Mouse (Mus musculus): ENCODE results near the gene Filip1l. TPM values are rescaled to one million over a fixed set of nuclear protein-coding genes. Genes with fewer than 3 reads are reported as not detected.

Gene Filip1l
- polyA plus RNA-seq, 1 experiment from 2014 or later = 1.8 TPM

- Histone ChIP-seq H3K27ac (ENCODE audit: low read depth, low read length) (no peak overlapping the region), H3K4me3 (ENCODE audit: low read depth, low read length) (no peak overlapping the region)
- ATAC-seq (ENCODE audit: low read depth) = no peak
Measured at GRCm38 (mm10) chr16:57346258-57346657, 6.6 kb upstream of the Filip1l start.

GRCm38 (mm10) chr16:57349039-57349438 lies 3.9 kb upstream of the Filip1l start:
- no peak for ATAC-seq (ENCODE audit: low read depth)
- no peak overlapping the region for H3K4me3 ChIP-seq (ENCODE audit: low read depth, low read length)
- H3K9me3 ChIP-seq (ENCODE audit: control insufficient read depth, low read length) = no peaks in the 10 kb centered on the region
- no peaks in the 10 kb centered on the region for H3K4me1 ChIP-seq (ENCODE audit: control insufficient read depth, insufficient read depth, low read length)
- H3K36me3 ChIP-seq (ENCODE audit: control insufficient read depth, insufficient read depth, low read length) = no peaks in the 10 kb centered on the region
- 83% methylated on average over 3 of the region's 3 CpGs for WGBS
- no peak overlapping the region for H3K9ac ChIP-seq (replicated peaks; ENCODE audit: low read depth, low read length)
- no peak overlapping the region for H3K4me2 ChIP-seq (ENCODE audit: low read depth, low read length)
- H3K27me3 ChIP-seq (ENCODE audit: control insufficient read depth, insufficient read depth, low read length) = no peaks in the 10 kb centered on the region
- no peak overlapping the region for H3K27ac ChIP-seq (ENCODE audit: low read depth, low read length)

More at GRCm38 (mm10) chr16:57346258-57346657, 6.6 kb upstream of the Filip1l start:
- Histone ChIP-seq H3K36me3 (ENCODE audit: control insufficient read depth, insufficient read depth, low read length) (no peaks in the 10 kb centered on the region), H3K4me1 (ENCODE audit: control insufficient read depth, insufficient read depth, low read length) (no peaks in the 10 kb centered on the region), H3K9me3 (ENCODE audit: control insufficient read depth, low read length) (no peaks in the 10 kb centered on the region), H3K9ac (replicated peaks; ENCODE audit: low read depth, low read length) (no peak overlapping the region), H3K27me3 (ENCODE audit: control insufficient read depth, insufficient read depth, low read length) (no peaks in the 10 kb centered on the region), H3K4me2 (ENCODE audit: low read depth, low read length) (no peak overlapping the region)
- WGBS = 62% methylated on average over 3 of the region's 3 CpGs

- no peak for ATAC-seq (ENCODE audit: low read depth)
- Histone ChIP-seq H3K4me3 (ENCODE audit: low read depth, low read length) (no peak overlapping the region), H3K9me3 (ENCODE audit: control insufficient read depth, low read length) (no peaks in the 10 kb centered on the region), H3K36me3 (ENCODE audit: control insufficient read depth, insufficient read depth, low read length) (no peaks in the 10 kb centered on the region), H3K27me3 (ENCODE audit: control insufficient read depth, insufficient read depth, low read length) (no peaks in the 10 kb centered on the region), H3K27ac (ENCODE audit: low read depth, low read length) (no peak overlapping the region), H3K4me1 (ENCODE audit: control insufficient read depth, insufficient read depth, low read length) (no peaks in the 10 kb centered on the region), H3K9ac (replicated peaks; ENCODE audit: low read depth, low read length) (no peak overlapping the region), H3K4me2 (ENCODE audit: low read depth, low read length) (no peak overlapping the region)
- 68% methylated on average over 3 of the region's 3 CpGs for WGBS
Measured at GRCm38 (mm10) chr16:57349689-57350088, 3.2 kb upstream of the Filip1l start.

- no peak for ATAC-seq (ENCODE audit: low read depth)
- Histone ChIP-seq H3K4me2 (ENCODE audit: low read depth, low read length) (no peak overlapping the region), H3K9ac (replicated peaks; ENCODE audit: low read depth, low read length) (no peak overlapping the region), H3K4me1 (ENCODE audit: control insufficient read depth, insufficient read depth, low read length) (no peaks in the 10 kb centered on the region), H3K4me3 (ENCODE audit: low read depth, low read length) (no peak overlapping the region), H3K36me3 (ENCODE audit: control insufficient read depth, insufficient read depth, low read length) (no peaks in the 10 kb centered on the region), H3K27me3 (ENCODE audit: control insufficient read depth, insufficient read depth, low read length) (no peaks in the 10 kb centered on the region), H3K27ac (ENCODE audit: low read depth, low read length) (no peak overlapping the region), H3K9me3 (ENCODE audit: control insufficient read depth, low read length) (no peaks in the 10 kb centered on the region)
- WGBS = 83% methylated on average over 11 of the region's 11 CpGs
Measured at GRCm38 (mm10) chr16:57353166-57353721, 351 bp downstream of the Filip1l start.

- H3K4me2 ChIP-seq (ENCODE audit: low read depth, low read length) = no peak overlapping the region
- ATAC-seq (ENCODE audit: low read depth) = no peak
- no peaks in the 10 kb centered on the region for H3K9me3 ChIP-seq (ENCODE audit: control insufficient read depth, low read length)
- no peak overlapping the region for H3K9ac ChIP-seq (replicated peaks; ENCODE audit: low read depth, low read length)
- no peak overlapping the region for H3K27ac ChIP-seq (ENCODE audit: low read depth, low read length)
- no peak overlapping the region for H3K4me3 ChIP-seq (ENCODE audit: low read depth, low read length)
- H3K36me3 ChIP-seq (ENCODE audit: control insufficient read depth, insufficient read depth, low read length) = no peaks in the 10 kb centered on the region
- 72% methylated on average over 6 of the region's 6 CpGs for WGBS
- no peaks in the 10 kb centered on the region for H3K4me1 ChIP-seq (ENCODE audit: control insufficient read depth, insufficient read depth, low read length)
- H3K27me3 ChIP-seq (ENCODE audit: control insufficient read depth, insufficient read depth, low read length) = no peaks in the 10 kb centered on the region
Measured at GRCm38 (mm10) chr16:57353932-57354331, 1.0 kb downstream of the Filip1l start.

GRCm38 (mm10) chr16:57356454-57356853 lies 3.6 kb downstream of the Filip1l start:
- ATAC-seq (ENCODE audit: low read depth) = no peak
- Histone ChIP-seq H3K4me3 (ENCODE audit: low read depth, low read length) (no peak overlapping the region), H3K27ac (ENCODE audit: low read depth, low read length) (no peak overlapping the region), H3K9me3 (ENCODE audit: control insufficient read depth, low read length) (no peaks in the 10 kb centered on the region), H3K9ac (replicated peaks; ENCODE audit: low read depth, low read length) (no peak overlapping the region), H3K27me3 (ENCODE audit: control insufficient read depth, insufficient read depth, low read length) (no peaks in the 10 kb centered on the region), H3K36me3 (ENCODE audit: control insufficient read depth, insufficient read depth, low read length) (no peaks in the 10 kb centered on the region), H3K4me2 (ENCODE audit: low read depth, low read length) (no peak overlapping the region), H3K4me1 (ENCODE audit: control insufficient read depth, insufficient read depth, low read length) (no peaks in the 10 kb centered on the region)
- WGBS = 85% methylated on average over 6 of the region's 6 CpGs

- ATAC-seq (ENCODE audit: low read depth) = no peak
- WGBS = 83% methylated on average over 6 of the region's 6 CpGs
- Histone ChIP-seq H3K4me1 (ENCODE audit: control insufficient read depth, insufficient read depth, low read length) (no peaks in the 10 kb centered on the region), H3K9ac (replicated peaks; ENCODE audit: low read depth, low read length) (no peak overlapping the region), H3K9me3 (ENCODE audit: control insufficient read depth, low read length) (no peaks in the 10 kb centered on the region), H3K27me3 (ENCODE audit: control insufficient read depth, insufficient read depth, low read length) (no peaks in the 10 kb centered on the region), H3K4me2 (ENCODE audit: low read depth, low read length) (no peak overlapping the region), H3K4me3 (ENCODE audit: low read depth, low read length) (no peak overlapping the region), H3K36me3 (ENCODE audit: control insufficient read depth, insufficient read depth, low read length) (no peaks in the 10 kb centered on the region), H3K27ac (ENCODE audit: low read depth, low read length) (no peak overlapping the region)
Measured at GRCm38 (mm10) chr16:57357011-57357410, 4.1 kb downstream of the Filip1l start.

- Histone ChIP-seq H3K9ac (replicated peaks; ENCODE audit: low read depth, low read length) (no peak overlapping the region), H3K9me3 (ENCODE audit: control insufficient read depth, low read length) (no peaks in the 10 kb centered on the region), H3K27ac (ENCODE audit: low read depth, low read length) (no peak overlapping the region), H3K36me3 (ENCODE audit: control insufficient read depth, insufficient read depth, low read length) (no peaks in the 10 kb centered on the region), H3K27me3 (ENCODE audit: control insufficient read depth, insufficient read depth, low read length) (no peaks in the 10 kb centered on the region), H3K4me2 (ENCODE audit: low read depth, low read length) (no peak overlapping the region), H3K4me1 (ENCODE audit: control insufficient read depth, insufficient read depth, low read length) (peaks cover 7% of the 10 kb centered on the region; the same call in 1 of the 2 replicates), H3K4me3 (ENCODE audit: low read depth, low read length) (no peak overlapping the region)
- 90% methylated on average over 10 of the region's 10 CpGs for WGBS
- ATAC-seq (ENCODE audit: low read depth) = no peak
Measured at GRCm38 (mm10) chr16:57359251-57359650, 6.4 kb downstream of the Filip1l start.

GRCm38 (mm10) chr16:57360785-57361184 lies 7.9 kb downstream of the Filip1l start:
- Histone ChIP-seq H3K4me2 (ENCODE audit: low read depth, low read length) (no peak overlapping the region), H3K36me3 (ENCODE audit: control insufficient read depth, insufficient read depth, low read length) (no peaks in the 10 kb centered on the region), H3K9me3 (ENCODE audit: control insufficient read depth, low read length) (no peaks in the 10 kb centered on the region), H3K27me3 (ENCODE audit: control insufficient read depth, insufficient read depth, low read length) (no peaks in the 10 kb centered on the region), H3K9ac (replicated peaks; ENCODE audit: low read depth, low read length) (no peak overlapping the region), H3K4me3 (ENCODE audit: low read depth, low read length) (no peak overlapping the region), H3K27ac (ENCODE audit: low read depth, low read length) (no peak overlapping the region), H3K4me1 (ENCODE audit: control insufficient read depth, insufficient read depth, low read length) (peaks cover 7% of the 10 kb centered on the region; the same call in 1 of the 2 replicates)
- 94% methylated on average over 3 of the region's 3 CpGs for WGBS
- ATAC-seq (ENCODE audit: low read depth) = no peak
